In the genomic region with DNA sequence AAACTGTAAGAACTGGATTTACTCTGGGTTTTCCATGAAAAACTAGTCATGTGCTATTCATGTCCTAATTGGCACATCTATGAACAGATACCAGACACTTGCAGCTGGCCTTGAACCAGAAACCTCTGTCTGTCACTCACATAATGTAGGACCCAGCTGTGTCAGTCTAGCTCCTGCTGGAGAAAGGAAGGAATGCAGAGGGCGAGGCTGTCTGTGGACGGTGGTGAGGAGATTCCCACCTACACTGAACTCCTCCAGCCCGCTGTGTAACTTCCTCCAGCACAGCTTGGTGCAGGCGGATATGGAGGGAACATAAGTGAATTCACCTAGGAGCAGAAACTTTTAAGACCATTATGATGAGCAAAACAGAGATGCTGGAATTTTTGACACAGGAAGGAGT, we compare ENCODE assay signal across 17 mouse cellular contexts.
DNase-seq lines count a peak whose midpoint lies in the region; ATAC-seq and TF ChIP-seq lines count a peak whose summit lies in the region.
"Had no signal": no experiment of that assay in that cellular context is flagged by ENCODE, and none has a peak within 500 bp of the region (broad histone marks: within the 10 kb centered on the region; RNA-seq: fewer than 3 reads in every experiment).

No protein-coding gene starts in this region.

- H3K9ac ChIP-seq in forebrain, postnatal 0 days, result no peak overlapping the region
- H3K9ac ChIP-seq: kidney, embryonic 15.5 days; lung, embryonic 14.5 days had no signal

- TF ChIP-seq CTCF in forebrain, postnatal 0 days (IDR thresholded peaks at IDR 0.05; ENCODE audit: low read depth), result no peak

- peak; percentile 17 for DNase-seq in heart, adult 8-10 months (ENCODE audit: low spot score)
- no peak for DNase-seq in heart, postnatal 10 days
- peak; percentile 27 for DNase-seq in 3T3-L1 (ENCODE audit: low read depth, low spot score)
- DNase-seq in ES-CJ7 (ENCODE audit: low read depth, low spot score), result peak; percentile 74
- no peak for DNase-seq in limb, embryonic 10.5 days (ENCODE audit: low spot score)
- DNase-seq in forebrain, postnatal 0 days, result no peak
- no peak for DNase-seq in urinary bladder, postnatal 25 days (ENCODE audit: low spot score)
- DNase-seq in cerebellum, postnatal 14 days, result no peak
- DNase-seq: cerebellum, adult 18-20 months; liver; lung, embryonic 14.5 days; spleen, adult 18-20 months; thymus, postnatal 25 days had no signal

- H3K36me3 ChIP-seq in limb, embryonic 10.5 days, result no peaks in the 10 kb centered on the region
- H3K36me3 ChIP-seq in forebrain, postnatal 0 days (ENCODE audit: insufficient read depth), result no peaks in the 10 kb centered on the region
- H3K36me3 ChIP-seq: heart, embryonic 10.5 days; hindbrain, embryonic 10.5 days; kidney, embryonic 15.5 days had no signal

- H3K9me3 ChIP-seq in limb, embryonic 10.5 days (replicated peaks), result no peaks in the 10 kb centered on the region
- H3K9me3 ChIP-seq in forebrain, postnatal 0 days (ENCODE audit: low read length), result no peaks in the 10 kb centered on the region
- H3K9me3 ChIP-seq: heart, embryonic 10.5 days; hindbrain, embryonic 10.5 days; kidney, embryonic 15.5 days; megakaryocyte, embryonic 14.5 days had no signal

- no peak overlapping the region for H3K4me3 ChIP-seq in limb, embryonic 10.5 days
- no peak overlapping the region for H3K4me3 ChIP-seq in forebrain, postnatal 0 days (ENCODE audit: low read depth, low read length)
- H3K4me3 ChIP-seq: heart, embryonic 10.5 days; hindbrain, embryonic 10.5 days; kidney, embryonic 15.5 days; megakaryocyte, embryonic 14.5 days had no signal

- H3K27me3 ChIP-seq in limb, embryonic 10.5 days (ENCODE audit: low read depth, poor library complexity, severe bottlenecking), result no peaks in the 10 kb centered on the region
- H3K27me3 ChIP-seq in forebrain, postnatal 0 days (ENCODE audit: insufficient read depth, low read length), result no peaks in the 10 kb centered on the region
- H3K27me3 ChIP-seq: kidney, embryonic 15.5 days; megakaryocyte, embryonic 14.5 days had no signal

- intact Hi-C loops in heart, postnatal 10 days (cut with DNase I), result no loop called here

- H3K4me2 ChIP-seq in forebrain, postnatal 0 days (ENCODE audit: low read depth), result no peak overlapping the region
- H3K4me2 ChIP-seq: kidney, embryonic 15.5 days; lung, embryonic 14.5 days had no signal

- WGBS in limb, embryonic 10.5 days, result 50% methylated on average over 4 of the region's 4 CpGs
- WGBS in forebrain, postnatal 0 days, result 57% methylated on average over 4 of the region's 4 CpGs

- peak overlapping the region; percentile 42; the same call in 1 of the 2 replicates for H3K27ac ChIP-seq in limb, embryonic 10.5 days
- no peak overlapping the region for H3K27ac ChIP-seq in forebrain, postnatal 0 days (ENCODE audit: low read depth, low read length)
- H3K27ac ChIP-seq: heart, embryonic 10.5 days; hindbrain, embryonic 10.5 days; kidney, embryonic 15.5 days had no signal

- H3K4me1 ChIP-seq in limb, embryonic 10.5 days, result peaks cover 21% of the 10 kb centered on the region
- no peaks in the 10 kb centered on the region for H3K4me1 ChIP-seq in forebrain, postnatal 0 days (ENCODE audit: insufficient read depth)
- H3K4me1 ChIP-seq: heart, embryonic 10.5 days; hindbrain, embryonic 10.5 days had no signal

- no peak for ATAC-seq in forebrain, postnatal 0 days

Comparison
In these comparisons a context has a peak if more than half of its experiments do, and no peak if none do; other contexts are left out.
1. DNase-seq: peak in heart, adult 8-10 months (single experiment), 3T3-L1 (single experiment) and ES-CJ7 (single experiment); none in heart, postnatal 10 days (0 of 2), limb, embryonic 10.5 days (single experiment), forebrain, postnatal 0 days (single experiment), urinary bladder, postnatal 25 days (single experiment) and cerebellum, postnatal 14 days (0 of 2).